Mouse (Mus musculus) urinary bladder, postnatal 14 days (tissue): ENCODE results near the gene Synj2.
A peak's percentile ranks its signal among the peaks of the same experiment; 100 is the strongest.

Source experiments
- DNase-seq: peaks from one replicate; pipeline ENCODE4 v3.0.0; 2021; ENCODE audit warnings: low spot score

Gene Synj2

GRCm38 (mm10) chr17:5935680-5936079 lies 5.4 kb upstream of the Synj2 start:
- no peak for DNase-seq

GRCm38 (mm10) chr17:5936276-5936675 lies 4.8 kb upstream of the Synj2 start:
- no peak for DNase-seq

GRCm38 (mm10) chr17:5937441-5937840 lies 3.6 kb upstream of the Synj2 start:
- DNase-seq: no peak

- DNase-seq: no peak
These were observed 1.2 kb upstream of the Synj2 start for GRCm38 (mm10) chr17:5939871-5940270.

GRCm38 (mm10) chr17:5940792-5941191 lies 288 bp upstream of the Synj2 start:
- peak; percentile 89 for DNase-seq

GRCm38 (mm10) chr17:5942156-5942555 lies 1.1 kb downstream of the Synj2 start:
- DNase-seq: no peak

GRCm38 (mm10) chr17:5943053-5943452 lies 2.0 kb downstream of the Synj2 start:
- no peak for DNase-seq

GRCm38 (mm10) chr17:5947039-5947438 lies 6.0 kb downstream of the Synj2 start:
- DNase-seq: no peak

GRCm38 (mm10) chr17:5952455-5952854 lies 11.4 kb downstream of the Synj2 start:
- DNase-seq: no peak

GRCm38 (mm10) chr17:5956350-5957000 lies 15.4 kb downstream of the Synj2 start:
- peak; percentile 51 for DNase-seq

- DNase-seq: peak; percentile 53
These were observed 16.0 kb downstream of the Synj2 start for GRCm38 (mm10) chr17:5957097-5957496.

- DNase-seq: no peak
These were observed 17.1 kb downstream of the Synj2 start for GRCm38 (mm10) chr17:5958229-5958628.

GRCm38 (mm10) chr17:5958636-5959035 lies 17.6 kb downstream of the Synj2 start:
- peak; percentile 23 for DNase-seq

- DNase-seq: peak; percentile 85
These were observed 18.0 kb downstream of the Synj2 start for GRCm38 (mm10) chr17:5959096-5959495.

GRCm38 (mm10) chr17:5959802-5960201 lies 18.7 kb downstream of the Synj2 start:
- DNase-seq: peak; percentile 41

- DNase-seq: no peak
These were observed 22.7 kb downstream of the Synj2 start for GRCm38 (mm10) chr17:5963766-5964165.

GRCm38 (mm10) chr17:5965084-5965781 lies 24.2 kb downstream of the Synj2 start:
- no peak for DNase-seq

- DNase-seq: no peak
These were observed 25.6 kb downstream of the Synj2 start for GRCm38 (mm10) chr17:5966706-5967105.

GRCm38 (mm10) chr17:5968562-5968961 lies 27.5 kb downstream of the Synj2 start:
- DNase-seq: no peak

- no peak for DNase-seq
These were observed 28.2 kb downstream of the Synj2 start for GRCm38 (mm10) chr17:5969246-5969645.

- DNase-seq: no peak
These were observed 29.3 kb downstream of the Synj2 start for GRCm38 (mm10) chr17:5970298-5970821.

- no peak for DNase-seq
These were observed 32.5 kb downstream of the Synj2 start for GRCm38 (mm10) chr17:5973536-5973935.
